Mouse (Mus musculus): ENCODE results near the gene Astn2. TPM values are rescaled to one million over a fixed set of nuclear protein-coding genes. Genes with fewer than 3 reads are reported as not detected.

The Astn2 gene
- polyA plus RNA-seq, 1 experiment from 2014 or later: 0.74 TPM

- H3K9me3 ChIP-seq (replicated peaks; ENCODE audit: control insufficient read depth, low read length): no peaks in the 10 kb centered on the region
- H3K36me3 ChIP-seq (replicated peaks; ENCODE audit: control insufficient read depth, insufficient read depth, low read depth, low read length): no peaks in the 10 kb centered on the region
- DNase-seq (ENCODE audit: low spot score) (no peak), ATAC-seq (replicated peaks; ENCODE audit: insufficient number of reproducible peaks, low FRiP score, low TSS enrichment, low read depth) (no peak)
- no peak overlapping the region for H3K4me2 ChIP-seq (ENCODE audit: low read depth, low read length)
- no peaks in the 10 kb centered on the region for H3K4me1 ChIP-seq (ENCODE audit: control insufficient read depth, insufficient read depth, low read length)
- WGBS: 86% methylated on average over 3 of the region's 3 CpGs
- H3K27ac ChIP-seq (replicated peaks; ENCODE audit: low read depth, low read length): no peak overlapping the region
- no peaks in the 10 kb centered on the region for H3K27me3 ChIP-seq (ENCODE audit: control insufficient read depth, insufficient read depth, low read length)
- no peak overlapping the region for H3K9ac ChIP-seq (replicated peaks; ENCODE audit: low read length)
- no peak overlapping the region for H3K4me3 ChIP-seq (ENCODE audit: low read depth, low read length)
Observed at GRCm38 (mm10) chr4:65752941-65753340, 651.5 kb downstream of the Astn2 start.

DNA sequence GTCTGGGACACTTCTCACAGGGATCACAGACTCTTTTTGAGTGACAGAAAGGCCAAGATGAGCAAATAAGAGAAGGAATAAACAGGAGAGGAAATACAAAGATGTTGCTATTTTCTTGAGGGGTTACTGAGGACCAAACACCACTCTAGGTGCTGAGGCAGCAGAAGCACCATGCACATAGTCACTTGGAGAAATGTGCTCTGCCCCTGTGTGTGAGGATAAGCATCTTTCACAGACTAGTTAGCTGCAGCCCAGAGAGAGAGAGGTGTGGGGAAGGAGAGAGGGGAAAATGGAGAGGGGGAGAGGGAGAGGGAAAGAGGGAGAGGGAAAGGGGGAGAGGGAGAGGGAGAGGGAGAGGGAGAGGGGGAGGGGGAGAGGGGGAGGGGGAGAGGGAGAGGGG is 659.6 kb downstream of the Astn2 start:
- no peaks in the 10 kb centered on the region for H3K9me3 ChIP-seq (replicated peaks; ENCODE audit: control insufficient read depth, low read length)
- no peak for ATAC-seq (replicated peaks; ENCODE audit: insufficient number of reproducible peaks, low FRiP score, low TSS enrichment, low read depth)
- H3K4me3 ChIP-seq (ENCODE audit: low read depth, low read length): no peak overlapping the region
- H3K4me2 ChIP-seq (ENCODE audit: low read depth, low read length): no peak overlapping the region
- DNase-seq (ENCODE audit: low spot score): no peak
- H3K9ac ChIP-seq (replicated peaks; ENCODE audit: low read length): no peak overlapping the region
- H3K27me3 ChIP-seq (ENCODE audit: control insufficient read depth, insufficient read depth, low read length): no peaks in the 10 kb centered on the region
- no peaks in the 10 kb centered on the region for H3K36me3 ChIP-seq (replicated peaks; ENCODE audit: control insufficient read depth, insufficient read depth, low read depth, low read length)
- H3K4me1 ChIP-seq (ENCODE audit: control insufficient read depth, insufficient read depth, low read length): no peaks in the 10 kb centered on the region
- H3K27ac ChIP-seq (replicated peaks; ENCODE audit: low read depth, low read length): no peak overlapping the region

DNA sequence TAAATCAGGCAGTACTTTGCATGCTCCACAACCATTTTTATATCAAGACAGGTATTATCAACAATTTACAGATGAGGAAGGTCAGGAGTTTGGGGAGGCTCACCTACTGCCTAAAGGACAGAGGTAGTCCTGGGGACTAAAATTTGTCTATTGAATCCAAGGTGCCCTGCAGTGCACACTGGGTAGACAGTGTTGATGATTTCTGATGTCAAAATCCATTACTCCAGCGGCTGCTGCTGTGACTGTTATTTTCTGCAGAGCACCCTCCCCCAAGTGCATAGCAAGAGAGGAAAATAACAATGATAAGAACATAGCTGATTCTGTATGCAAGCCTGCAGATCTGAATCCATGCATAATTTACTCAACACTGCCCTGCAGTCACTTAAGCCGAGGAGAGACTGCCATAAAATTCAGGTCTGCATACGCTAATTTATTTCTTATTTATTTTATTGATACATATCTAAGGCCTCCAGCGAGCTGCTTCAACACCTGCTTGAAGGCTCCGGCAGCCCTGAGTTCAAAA is 660.3 kb downstream of the Astn2 start:
- Histone ChIP-seq H3K9me3 (replicated peaks; ENCODE audit: control insufficient read depth, low read length) (no peaks in the 10 kb centered on the region), H3K4me3 (ENCODE audit: low read depth, low read length) (no peak overlapping the region), H3K4me2 (ENCODE audit: low read depth, low read length) (no peak overlapping the region), H3K9ac (replicated peaks; ENCODE audit: low read length) (no peak overlapping the region), H3K27ac (replicated peaks; ENCODE audit: low read depth, low read length) (no peak overlapping the region), H3K27me3 (ENCODE audit: control insufficient read depth, insufficient read depth, low read length) (no peaks in the 10 kb centered on the region), H3K36me3 (replicated peaks; ENCODE audit: control insufficient read depth, insufficient read depth, low read depth, low read length) (no peaks in the 10 kb centered on the region), H3K4me1 (ENCODE audit: control insufficient read depth, insufficient read depth, low read length) (no peaks in the 10 kb centered on the region)
- ATAC-seq (replicated peaks; ENCODE audit: insufficient number of reproducible peaks, low FRiP score, low TSS enrichment, low read depth) (no peak), DNase-seq (ENCODE audit: low spot score) (no peak)
- 81% methylated on average over 5 of the region's 5 CpGs for WGBS

- ATAC-seq (replicated peaks; ENCODE audit: insufficient number of reproducible peaks, low FRiP score, low TSS enrichment, low read depth): no peak
- no peak for DNase-seq (ENCODE audit: low spot score)
Observed at GRCm38 (mm10) chr4:65743160-65743691, 661.2 kb downstream of the Astn2 start.

GRCm38 (mm10) chr4:65724414-65724813 is 680.0 kb downstream of the Astn2 start:
- Histone ChIP-seq H3K9me3 (replicated peaks; ENCODE audit: control insufficient read depth, low read length) (no peaks in the 10 kb centered on the region), H3K27ac (replicated peaks; ENCODE audit: low read depth, low read length) (no peak overlapping the region), H3K9ac (replicated peaks; ENCODE audit: low read length) (no peak overlapping the region), H3K4me1 (ENCODE audit: control insufficient read depth, insufficient read depth, low read length) (no peaks in the 10 kb centered on the region), H3K36me3 (replicated peaks; ENCODE audit: control insufficient read depth, insufficient read depth, low read depth, low read length) (no peaks in the 10 kb centered on the region), H3K4me3 (ENCODE audit: low read depth, low read length) (no peak overlapping the region), H3K27me3 (ENCODE audit: control insufficient read depth, insufficient read depth, low read length) (no peaks in the 10 kb centered on the region), H3K4me2 (ENCODE audit: low read depth, low read length) (no peak overlapping the region)
- ATAC-seq (replicated peaks; ENCODE audit: insufficient number of reproducible peaks, low FRiP score, low TSS enrichment, low read depth) (no peak), DNase-seq (ENCODE audit: low spot score) (no peak)
- WGBS: 64% methylated on average over 6 of the region's 6 CpGs

More at GRCm38 (mm10) chr4:65743160-65743691, 661.2 kb downstream of the Astn2 start:
- H3K9me3 ChIP-seq (replicated peaks; ENCODE audit: control insufficient read depth, low read length): no peaks in the 10 kb centered on the region
- no peak overlapping the region for H3K27ac ChIP-seq (replicated peaks; ENCODE audit: low read depth, low read length)
- H3K9ac ChIP-seq (replicated peaks; ENCODE audit: low read length): no peak overlapping the region
- no peaks in the 10 kb centered on the region for H3K4me1 ChIP-seq (ENCODE audit: control insufficient read depth, insufficient read depth, low read length)
- H3K36me3 ChIP-seq (replicated peaks; ENCODE audit: control insufficient read depth, insufficient read depth, low read depth, low read length): no peaks in the 10 kb centered on the region
- H3K27me3 ChIP-seq (ENCODE audit: control insufficient read depth, insufficient read depth, low read length): no peaks in the 10 kb centered on the region
- H3K4me2 ChIP-seq (ENCODE audit: low read depth, low read length): no peak overlapping the region
- H3K4me3 ChIP-seq (ENCODE audit: low read depth, low read length): no peak overlapping the region

- H3K4me2 ChIP-seq (ENCODE audit: low read depth, low read length): no peak overlapping the region
- WGBS: 79% methylated on average over 2 of the region's 2 CpGs
- ATAC-seq (replicated peaks; ENCODE audit: insufficient number of reproducible peaks, low FRiP score, low TSS enrichment, low read depth): no peak
Observed at GRCm38 (mm10) chr4:65719610-65720009, 684.8 kb downstream of the Astn2 start.

GRCm38 (mm10) chr4:65717899-65718298 is 686.5 kb downstream of the Astn2 start:
- no peak for ATAC-seq (replicated peaks; ENCODE audit: insufficient number of reproducible peaks, low FRiP score, low TSS enrichment, low read depth)
- Histone ChIP-seq H3K4me1 (ENCODE audit: control insufficient read depth, insufficient read depth, low read length) (no peaks in the 10 kb centered on the region), H3K27me3 (ENCODE audit: control insufficient read depth, insufficient read depth, low read length) (no peaks in the 10 kb centered on the region), H3K9me3 (replicated peaks; ENCODE audit: control insufficient read depth, low read length) (no peaks in the 10 kb centered on the region), H3K9ac (replicated peaks; ENCODE audit: low read length) (no peak overlapping the region), H3K36me3 (replicated peaks; ENCODE audit: control insufficient read depth, insufficient read depth, low read depth, low read length) (no peaks in the 10 kb centered on the region), H3K4me2 (ENCODE audit: low read depth, low read length) (no peak overlapping the region), H3K27ac (replicated peaks; ENCODE audit: low read depth, low read length) (no peak overlapping the region), H3K4me3 (ENCODE audit: low read depth, low read length) (no peak overlapping the region)
- DNase-seq (ENCODE audit: low spot score): no peak
- WGBS: 77% methylated on average over 1 of the region's 1 CpGs

More at GRCm38 (mm10) chr4:65719610-65720009, 684.8 kb downstream of the Astn2 start:
- no peak for DNase-seq (ENCODE audit: low spot score)
- no peak overlapping the region for H3K27ac ChIP-seq (replicated peaks; ENCODE audit: low read depth, low read length)
- H3K36me3 ChIP-seq (replicated peaks; ENCODE audit: control insufficient read depth, insufficient read depth, low read depth, low read length): no peaks in the 10 kb centered on the region
- no peaks in the 10 kb centered on the region for H3K27me3 ChIP-seq (ENCODE audit: control insufficient read depth, insufficient read depth, low read length)
- no peak overlapping the region for H3K9ac ChIP-seq (replicated peaks; ENCODE audit: low read length)
- no peaks in the 10 kb centered on the region for H3K9me3 ChIP-seq (replicated peaks; ENCODE audit: control insufficient read depth, low read length)
- H3K4me3 ChIP-seq (ENCODE audit: low read depth, low read length): no peak overlapping the region
- H3K4me1 ChIP-seq (ENCODE audit: control insufficient read depth, insufficient read depth, low read length): no peaks in the 10 kb centered on the region

DNA sequence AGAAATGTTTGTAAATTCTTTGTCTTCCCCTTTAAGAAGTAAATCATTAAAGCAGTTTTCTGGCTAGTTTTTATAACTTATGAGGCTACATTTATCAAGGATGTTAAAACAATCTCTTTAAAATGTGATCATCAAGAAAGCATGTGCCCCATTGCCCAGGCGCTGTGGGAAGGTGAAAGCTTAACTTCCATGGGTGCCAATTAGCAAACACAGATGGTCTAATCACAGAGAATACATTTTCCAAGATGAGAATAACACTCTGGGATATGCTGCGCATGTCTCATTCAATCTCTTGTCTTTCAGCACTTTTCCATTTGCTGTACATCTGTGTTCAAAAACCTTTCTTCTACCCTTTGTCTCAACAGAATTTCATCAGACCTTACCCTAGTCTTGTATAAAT is 688.3 kb downstream of the Astn2 start:
- DNase-seq (ENCODE audit: low spot score): no peak
- no peaks in the 10 kb centered on the region for H3K27me3 ChIP-seq (ENCODE audit: control insufficient read depth, insufficient read depth, low read length)
- no peak overlapping the region for H3K9ac ChIP-seq (replicated peaks; ENCODE audit: low read length)
- no peaks in the 10 kb centered on the region for H3K9me3 ChIP-seq (replicated peaks; ENCODE audit: control insufficient read depth, low read length)
- ATAC-seq (replicated peaks; ENCODE audit: insufficient number of reproducible peaks, low FRiP score, low TSS enrichment, low read depth): no peak
- 83% methylated on average over 2 of the region's 2 CpGs for WGBS
- no peaks in the 10 kb centered on the region for H3K4me1 ChIP-seq (ENCODE audit: control insufficient read depth, insufficient read depth, low read length)
- no peak overlapping the region for H3K4me3 ChIP-seq (ENCODE audit: low read depth, low read length)
- no peak overlapping the region for H3K4me2 ChIP-seq (ENCODE audit: low read depth, low read length)
- H3K36me3 ChIP-seq (replicated peaks; ENCODE audit: control insufficient read depth, insufficient read depth, low read depth, low read length): no peaks in the 10 kb centered on the region
- no peak overlapping the region for H3K27ac ChIP-seq (replicated peaks; ENCODE audit: low read depth, low read length)
